Mouse (Mus musculus): ENCODE data around the gene Itpr1. TPM values are rescaled to one million over a fixed set of nuclear protein-coding genes. Genes with fewer than 3 reads are reported as not detected.

Itpr1 gene
- polyA plus RNA-seq, 1 experiment from 2014 or later = 15.6 TPM

DNA sequence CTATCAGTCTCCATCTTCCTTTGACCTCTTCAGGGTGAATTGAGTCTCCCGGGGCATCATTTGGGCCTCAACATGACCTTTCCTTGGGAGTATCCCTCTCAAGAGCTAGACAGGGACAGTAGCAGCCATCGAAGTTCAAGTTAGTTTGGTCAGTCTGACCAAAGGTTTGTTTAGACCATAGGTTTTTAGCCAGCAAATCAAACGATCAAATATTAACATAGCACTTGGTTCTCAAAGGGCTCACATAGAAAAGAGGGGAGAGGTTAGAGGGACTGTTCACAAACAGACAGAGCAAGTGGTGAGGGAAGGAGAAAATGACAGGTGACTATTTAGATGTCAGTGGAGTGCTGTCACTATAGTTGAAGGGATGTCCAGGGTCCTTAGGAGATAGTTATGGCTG lies 293.3 kb downstream of the Itpr1 start:
- ATAC-seq (replicated peaks; ENCODE audit: low FRiP score, low TSS enrichment, low read depth) = no peak
- Histone ChIP-seq H3K4me3 (ENCODE audit: low read depth, low read length) (no peak overlapping the region), H3K27me3 (replicated peaks; ENCODE audit: control insufficient read depth, insufficient read depth, low read length) (no peaks in the 10 kb centered on the region), H3K36me3 (ENCODE audit: control insufficient read depth, insufficient read depth, low read length) (peaks cover 16% of the 10 kb centered on the region; the same call in 1 of the 2 replicates), H3K4me1 (replicated peaks; ENCODE audit: control insufficient read depth, insufficient read depth, low read length) (no peaks in the 10 kb centered on the region), H3K9me3 (ENCODE audit: control insufficient read depth, low read length) (no peaks in the 10 kb centered on the region), H3K27ac (ENCODE audit: low read depth) (no peak overlapping the region), H3K4me2 (ENCODE audit: low read length) (no peak overlapping the region), H3K9ac (ENCODE audit: low read length) (no peak overlapping the region)
- WGBS = 87% methylated on average over 3 of the region's 3 CpGs
- DNase-seq (ENCODE audit: low spot score) = no peak

DNA sequence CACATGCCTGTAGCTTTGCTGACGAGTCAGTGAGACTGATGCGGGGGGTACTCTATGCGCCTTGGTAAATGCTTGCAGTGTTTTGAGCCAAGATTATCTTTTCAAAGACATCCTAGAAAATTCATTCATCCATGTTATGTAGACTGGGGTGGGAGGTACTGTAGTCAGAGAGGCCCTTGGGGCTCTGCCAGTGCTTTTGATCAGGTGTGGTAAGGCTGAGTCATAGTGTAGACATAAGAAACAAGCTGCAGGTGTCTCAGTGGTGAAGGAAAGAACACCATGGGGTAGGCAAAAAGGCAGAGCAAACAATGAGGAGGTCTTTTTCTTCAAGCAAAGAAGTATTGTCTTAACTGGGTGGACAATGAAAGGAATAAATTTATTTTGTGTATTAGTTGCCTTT lies 294.4 kb downstream of the Itpr1 start:
- Histone ChIP-seq H3K36me3 (ENCODE audit: control insufficient read depth, insufficient read depth, low read length) (peaks cover 16% of the 10 kb centered on the region; the same call in 1 of the 2 replicates), H3K4me2 (ENCODE audit: low read length) (no peak overlapping the region), H3K4me1 (replicated peaks; ENCODE audit: control insufficient read depth, insufficient read depth, low read length) (no peaks in the 10 kb centered on the region), H3K4me3 (ENCODE audit: low read depth, low read length) (no peak overlapping the region), H3K9ac (ENCODE audit: low read length) (no peak overlapping the region), H3K9me3 (ENCODE audit: control insufficient read depth, low read length) (no peaks in the 10 kb centered on the region), H3K27me3 (replicated peaks; ENCODE audit: control insufficient read depth, insufficient read depth, low read length) (no peaks in the 10 kb centered on the region), H3K27ac (ENCODE audit: low read depth) (no peak overlapping the region)
- DNase-seq (ENCODE audit: low spot score) = no peak
- ATAC-seq (replicated peaks; ENCODE audit: low FRiP score, low TSS enrichment, low read depth) = no peak
- 89% methylated on average over 3 of the region's 3 CpGs for WGBS

GRCm38 (mm10) chr6:108509320-108509719 lies 296.4 kb downstream of the Itpr1 start:
- Histone ChIP-seq H3K4me1 (replicated peaks; ENCODE audit: control insufficient read depth, insufficient read depth, low read length) (no peaks in the 10 kb centered on the region), H3K4me2 (ENCODE audit: low read length) (no peak overlapping the region), H3K27me3 (replicated peaks; ENCODE audit: control insufficient read depth, insufficient read depth, low read length) (no peaks in the 10 kb centered on the region), H3K4me3 (ENCODE audit: low read depth, low read length) (no peak overlapping the region), H3K9me3 (ENCODE audit: control insufficient read depth, low read length) (no peaks in the 10 kb centered on the region), H3K9ac (ENCODE audit: low read length) (no peak overlapping the region), H3K36me3 (ENCODE audit: control insufficient read depth, insufficient read depth, low read length) (peaks cover 22% of the 10 kb centered on the region; the same call in 1 of the 2 replicates), H3K27ac (ENCODE audit: low read depth) (no peak overlapping the region)
- WGBS = 74% methylated on average over 2 of the region's 2 CpGs
- no peak for ATAC-seq (replicated peaks; ENCODE audit: low FRiP score, low TSS enrichment, low read depth)
- no peak for DNase-seq (ENCODE audit: low spot score)

DNA sequence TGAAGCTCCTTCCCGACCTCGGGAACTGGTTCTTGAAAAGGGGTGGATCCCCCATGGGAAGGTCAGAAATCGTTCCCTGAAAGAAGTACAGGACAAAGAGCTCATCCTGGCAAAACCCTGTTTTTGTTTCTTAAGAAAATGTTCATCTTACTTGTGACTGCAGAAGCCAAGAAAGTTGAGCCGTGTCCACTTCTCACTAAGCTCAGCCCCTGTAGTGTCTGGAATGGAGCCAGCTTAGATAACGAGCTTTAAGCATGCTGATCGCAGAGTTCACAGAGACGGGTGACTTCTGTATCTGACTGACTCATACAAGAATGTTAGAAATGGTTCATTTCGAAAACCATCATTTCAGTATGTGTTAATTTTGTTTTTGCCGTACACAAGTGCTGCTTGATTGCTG lies 297.2 kb downstream of the Itpr1 start:
- DNase-seq (ENCODE audit: low spot score) = no peak
- peaks cover 22% of the 10 kb centered on the region; the same call in 1 of the 2 replicates for H3K36me3 ChIP-seq (ENCODE audit: control insufficient read depth, insufficient read depth, low read length)
- no peak for ATAC-seq (replicated peaks; ENCODE audit: low FRiP score, low TSS enrichment, low read depth)

DNA sequence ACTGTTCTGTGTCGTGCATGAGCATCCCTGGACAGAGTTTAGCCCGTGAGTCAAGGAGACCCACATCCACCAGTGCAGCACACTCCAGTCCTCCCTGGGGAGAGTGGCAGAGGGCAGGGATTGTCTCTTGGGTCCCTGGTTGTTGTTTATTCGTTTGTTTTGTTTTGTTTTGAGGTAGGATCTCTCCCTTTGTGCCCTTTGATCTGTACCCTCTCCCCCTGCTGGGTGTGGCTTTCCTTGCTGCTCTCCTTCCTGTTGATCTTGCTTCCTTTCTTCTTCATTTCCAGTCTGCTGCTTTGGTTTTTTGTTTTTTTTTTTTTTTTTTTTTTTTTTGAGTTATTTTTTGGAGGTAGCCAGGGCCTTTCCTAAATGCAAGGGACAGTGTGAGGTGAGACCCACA lies 299.2 kb downstream of the Itpr1 start:
- H3K9ac ChIP-seq (ENCODE audit: low read length) = no peak overlapping the region
- no peaks in the 10 kb centered on the region for H3K9me3 ChIP-seq (ENCODE audit: control insufficient read depth, low read length)
- H3K36me3 ChIP-seq (ENCODE audit: control insufficient read depth, insufficient read depth, low read length) = peaks cover 20% of the 10 kb centered on the region; the same call in 1 of the 2 replicates
- WGBS = 55% methylated on average over 3 of the region's 3 CpGs
- H3K4me1 ChIP-seq (replicated peaks; ENCODE audit: control insufficient read depth, insufficient read depth, low read length) = no peaks in the 10 kb centered on the region
- ATAC-seq (replicated peaks; ENCODE audit: low FRiP score, low TSS enrichment, low read depth) (no peak), DNase-seq (ENCODE audit: low spot score) (no peak)
- no peak overlapping the region for H3K27ac ChIP-seq (ENCODE audit: low read depth)
- no peak overlapping the region for H3K4me2 ChIP-seq (ENCODE audit: low read length)
- no peak overlapping the region for H3K4me3 ChIP-seq (ENCODE audit: low read depth, low read length)
- H3K27me3 ChIP-seq (replicated peaks; ENCODE audit: control insufficient read depth, insufficient read depth, low read length) = no peaks in the 10 kb centered on the region

More for the DNA sequence above, 297.2 kb downstream of the Itpr1 start:
- Histone ChIP-seq H3K27me3 (replicated peaks; ENCODE audit: control insufficient read depth, insufficient read depth, low read length) (no peaks in the 10 kb centered on the region), H3K4me3 (ENCODE audit: low read depth, low read length) (no peak overlapping the region), H3K4me2 (ENCODE audit: low read length) (no peak overlapping the region), H3K27ac (ENCODE audit: low read depth) (no peak overlapping the region), H3K9me3 (ENCODE audit: control insufficient read depth, low read length) (no peaks in the 10 kb centered on the region), H3K9ac (ENCODE audit: low read length) (no peak overlapping the region), H3K4me1 (replicated peaks; ENCODE audit: control insufficient read depth, insufficient read depth, low read length) (no peaks in the 10 kb centered on the region)
- 72% methylated on average over 9 of the region's 9 CpGs for WGBS

DNA sequence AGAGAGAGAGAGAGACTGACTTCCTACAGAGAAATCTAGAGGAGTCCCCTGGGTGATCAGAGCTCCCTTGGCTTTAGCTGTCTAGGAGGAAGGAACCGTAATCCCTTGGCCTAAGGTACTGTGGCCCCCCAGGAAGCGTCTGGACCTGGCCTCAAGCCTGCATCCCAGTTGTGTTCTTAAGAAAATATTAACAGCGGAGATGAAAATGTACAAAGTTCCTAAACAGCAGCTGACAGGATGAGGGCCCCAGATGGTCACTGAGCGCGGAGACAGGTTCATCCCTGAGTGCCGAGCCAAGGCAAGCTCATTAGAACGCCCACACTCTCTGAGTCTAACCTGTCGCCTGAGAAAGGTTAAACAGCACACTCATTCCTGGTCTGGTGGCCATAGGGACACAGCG lies 300.1 kb downstream of the Itpr1 start:
- 86% methylated on average over 9 of the region's 9 CpGs for WGBS
- Histone ChIP-seq H3K9ac (ENCODE audit: low read length) (no peak overlapping the region), H3K27me3 (replicated peaks; ENCODE audit: control insufficient read depth, insufficient read depth, low read length) (no peaks in the 10 kb centered on the region), H3K4me3 (ENCODE audit: low read depth, low read length) (no peak overlapping the region), H3K27ac (ENCODE audit: low read depth) (no peak overlapping the region), H3K36me3 (ENCODE audit: control insufficient read depth, insufficient read depth, low read length) (peaks cover 20% of the 10 kb centered on the region; the same call in 1 of the 2 replicates), H3K4me1 (replicated peaks; ENCODE audit: control insufficient read depth, insufficient read depth, low read length) (peaks cover under 1% of the 10 kb centered on the region; the same call in 1 of the 2 replicates), H3K4me2 (ENCODE audit: low read length) (no peak overlapping the region), H3K9me3 (ENCODE audit: control insufficient read depth, low read length) (no peaks in the 10 kb centered on the region)
- DNase-seq (ENCODE audit: low spot score) = no peak
- ATAC-seq (replicated peaks; ENCODE audit: low FRiP score, low TSS enrichment, low read depth) = no peak

GRCm38 (mm10) chr6:108516248-108516647 lies 303.4 kb downstream of the Itpr1 start:
- H3K4me3 ChIP-seq (ENCODE audit: low read depth, low read length) = no peak overlapping the region
- WGBS = 97% methylated on average over 1 of the region's 1 CpGs
- H3K4me2 ChIP-seq (ENCODE audit: low read length) = no peak overlapping the region
- DNase-seq (ENCODE audit: low spot score) (no peak), ATAC-seq (replicated peaks; ENCODE audit: low FRiP score, low TSS enrichment, low read depth) (no peak)
- no peak overlapping the region for H3K9ac ChIP-seq (ENCODE audit: low read length)
- no peaks in the 10 kb centered on the region for H3K27me3 ChIP-seq (replicated peaks; ENCODE audit: control insufficient read depth, insufficient read depth, low read length)
- no peak overlapping the region for H3K27ac ChIP-seq (ENCODE audit: low read depth)
- H3K36me3 ChIP-seq (ENCODE audit: control insufficient read depth, insufficient read depth, low read length) = peaks cover 26% of the 10 kb centered on the region
- H3K9me3 ChIP-seq (ENCODE audit: control insufficient read depth, low read length) = no peaks in the 10 kb centered on the region
- peaks cover 9% of the 10 kb centered on the region for H3K4me1 ChIP-seq (replicated peaks; ENCODE audit: control insufficient read depth, insufficient read depth, low read length)

- Histone ChIP-seq H3K4me2 (ENCODE audit: low read length) (no peak overlapping the region), H3K4me3 (ENCODE audit: low read depth, low read length) (no peak overlapping the region), H3K4me1 (replicated peaks; ENCODE audit: control insufficient read depth, insufficient read depth, low read length) (peaks cover 9% of the 10 kb centered on the region), H3K27me3 (replicated peaks; ENCODE audit: control insufficient read depth, insufficient read depth, low read length) (no peaks in the 10 kb centered on the region), H3K36me3 (ENCODE audit: control insufficient read depth, insufficient read depth, low read length) (peaks cover 23% of the 10 kb centered on the region), H3K9ac (ENCODE audit: low read length) (no peak overlapping the region), H3K27ac (ENCODE audit: low read depth) (no peak overlapping the region), H3K9me3 (ENCODE audit: control insufficient read depth, low read length) (no peaks in the 10 kb centered on the region)
- no peak for ATAC-seq (replicated peaks; ENCODE audit: low FRiP score, low TSS enrichment, low read depth)
- DNase-seq (ENCODE audit: low spot score) = no peak
- 82% methylated on average over 12 of the region's 12 CpGs for WGBS
Measured at GRCm38 (mm10) chr6:108517241-108517981, 304.5 kb downstream of the Itpr1 start.

DNA sequence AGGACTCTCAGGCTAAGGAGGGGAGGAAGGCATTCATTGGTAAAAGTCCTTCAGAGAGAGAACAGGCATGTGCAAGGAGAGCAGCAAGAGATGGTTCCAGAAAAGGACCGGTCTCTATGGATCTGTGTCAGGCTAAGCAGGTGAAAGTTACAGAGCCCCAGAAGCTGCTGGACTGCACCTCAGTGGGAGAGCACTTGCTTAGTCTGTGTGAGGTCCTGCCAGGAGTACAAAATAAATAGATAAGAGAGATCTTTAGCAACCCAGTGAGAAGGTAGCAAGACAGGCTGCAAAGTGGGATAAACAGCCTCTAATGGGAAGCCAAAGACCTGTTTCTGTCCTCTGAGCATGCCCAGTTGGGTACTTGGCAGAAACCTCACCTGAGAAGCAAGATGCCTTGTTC lies 305.1 kb downstream of the Itpr1 start:
- no peaks in the 10 kb centered on the region for H3K27me3 ChIP-seq (replicated peaks; ENCODE audit: control insufficient read depth, insufficient read depth, low read length)
- ATAC-seq (replicated peaks; ENCODE audit: low FRiP score, low TSS enrichment, low read depth) (no peak), DNase-seq (ENCODE audit: low spot score) (no peak)
- H3K4me3 ChIP-seq (ENCODE audit: low read depth, low read length) = no peak overlapping the region
- no peak overlapping the region for H3K27ac ChIP-seq (ENCODE audit: low read depth)
- H3K9ac ChIP-seq (ENCODE audit: low read length) = no peak overlapping the region
- peaks cover 9% of the 10 kb centered on the region for H3K4me1 ChIP-seq (replicated peaks; ENCODE audit: control insufficient read depth, insufficient read depth, low read length)
- H3K9me3 ChIP-seq (ENCODE audit: control insufficient read depth, low read length) = no peaks in the 10 kb centered on the region
- no peak overlapping the region for H3K4me2 ChIP-seq (ENCODE audit: low read length)
- peaks cover 23% of the 10 kb centered on the region for H3K36me3 ChIP-seq (ENCODE audit: control insufficient read depth, insufficient read depth, low read length)
- WGBS = 82% methylated on average over 1 of the region's 1 CpGs

All from intestine, embryonic 14.5 days (tissue).